Mouse (Mus musculus) lung, adult 2 months (tissue): ENCODE measurements at regions not wholly inside any gene's neighbourhood (a gene's known extent, or its start where the extent isn't known, plus 50 kb on each side); places are given as distances from the start of the nearest gene placed in this dataset.

ENCODE experiments used
- CTCF ChIP-seq: fragments of 200-500 bp; IDR thresholded peaks from 2 replicates; pipeline ENCODE4 v1.5.1; 2011; ENCODE audit warnings: mild to moderate bottlenecking, low read length, control low read depth; ENCODE audit not compliant: insufficient read depth
- POLR2A ChIP-seq: fragments of 200-500 bp; IDR thresholded peaks from 2 replicates; pipeline ENCODE4 v1.6.1; 2011; ENCODE audit warnings: low read depth, mild to moderate bottlenecking, control low read depth, low read length, borderline replicate concordance; ENCODE audit errors: extremely low read depth

GRCm38 (mm10) chr8:8758283-8758682 is 68.0 kb upstream of the Arglu1 start:
- TF ChIP-seq CTCF (no peak), POLR2A (no peak)
